Mouse (Mus musculus): ENCODE data around the gene Rad54l2.
A peak's percentile ranks its signal among the peaks of the same experiment; 100 is the strongest.

Rad54l2 gene

GRCm38 (mm10) chr9:106739962-106740361, 49.0 kb downstream of the Rad54l2 start:
- no peak for DNase-seq

GRCm38 (mm10) chr9:106739056-106739455, 49.9 kb downstream of the Rad54l2 start:
- no peak for DNase-seq

GRCm38 (mm10) chr9:106738199-106738985, 50.6 kb downstream of the Rad54l2 start:
- DNase-seq: no peak

GRCm38 (mm10) chr9:106733690-106734089, 55.3 kb downstream of the Rad54l2 start:
- no peak for DNase-seq

- DNase-seq: no peak
These were observed 59.6 kb downstream of the Rad54l2 start for GRCm38 (mm10) chr9:106729416-106729815.

- DNase-seq: no peak
These were observed 62.1 kb downstream of the Rad54l2 start for GRCm38 (mm10) chr9:106726891-106727290.

- no peak for DNase-seq
These were observed 63.6 kb downstream of the Rad54l2 start for GRCm38 (mm10) chr9:106725435-106725834.

- no peak for DNase-seq
These were observed 64.1 kb downstream of the Rad54l2 start for GRCm38 (mm10) chr9:106724864-106725263.

- DNase-seq: no peak
These were observed 72.3 kb downstream of the Rad54l2 start for GRCm38 (mm10) chr9:106716729-106717128.

GRCm38 (mm10) chr9:106716232-106716631, 72.8 kb downstream of the Rad54l2 start:
- no peak for DNase-seq

GRCm38 (mm10) chr9:106712470-106712869, 76.5 kb downstream of the Rad54l2 start:
- DNase-seq: no peak

GRCm38 (mm10) chr9:106692973-106693481, 96.0 kb downstream of the Rad54l2 start:
- DNase-seq: no peak

GRCm38 (mm10) chr9:106688834-106689233, 100.2 kb downstream of the Rad54l2 start:
- no peak for DNase-seq

GRCm38 (mm10) chr9:106686983-106687650, 101.9 kb downstream of the Rad54l2 start:
- peak; percentile 74 to 76 for DNase-seq

GRCm38 (mm10) chr9:106685249-106686101, 103.5 kb downstream of the Rad54l2 start, which contains the start of gene Tex264:
Gene Tex264 (minus strand): TSS chr9:106685927.
- DNase-seq: peak; percentile 78 to 88

GRCm38 (mm10) chr9:106684918-106685248, 104.1 kb downstream of the Rad54l2 start:
- DNase-seq: peak in 1 of 2 experiments; percentile 16

- DNase-seq: no peak
These were observed 104.7 kb downstream of the Rad54l2 start for GRCm38 (mm10) chr9:106684093-106684872.

- no peak for DNase-seq
These were observed 108.0 kb downstream of the Rad54l2 start for GRCm38 (mm10) chr9:106681026-106681425.

GRCm38 (mm10) chr9:106678242-106678641, 110.8 kb downstream of the Rad54l2 start:
- no peak for DNase-seq

GRCm38 (mm10) chr9:106677702-106678101, 111.3 kb downstream of the Rad54l2 start:
- no peak for DNase-seq

GRCm38 (mm10) chr9:106676571-106676970, 112.4 kb downstream of the Rad54l2 start:
- no peak for DNase-seq

- no peak for DNase-seq
These were observed 113.0 kb downstream of the Rad54l2 start for GRCm38 (mm10) chr9:106675965-106676364.
